Mouse (Mus musculus) liver, postnatal 0 days (tissue): ENCODE data around the gene Slc25a44.

Experiments used
- CTCF ChIP-seq: sonication (generic); IDR thresholded peaks from 2 replicates; pipeline ENCODE4 v1.5.1; 2016; ENCODE audit warnings: antibody characterized with exemption, low read depth
- EP300 ChIP-seq: IDR thresholded peaks from 2 replicates; pipeline ENCODE4 v1.6.1; 2016; ENCODE audit warnings: antibody characterized with exemption, low read depth, mild to moderate bottlenecking

DNA sequence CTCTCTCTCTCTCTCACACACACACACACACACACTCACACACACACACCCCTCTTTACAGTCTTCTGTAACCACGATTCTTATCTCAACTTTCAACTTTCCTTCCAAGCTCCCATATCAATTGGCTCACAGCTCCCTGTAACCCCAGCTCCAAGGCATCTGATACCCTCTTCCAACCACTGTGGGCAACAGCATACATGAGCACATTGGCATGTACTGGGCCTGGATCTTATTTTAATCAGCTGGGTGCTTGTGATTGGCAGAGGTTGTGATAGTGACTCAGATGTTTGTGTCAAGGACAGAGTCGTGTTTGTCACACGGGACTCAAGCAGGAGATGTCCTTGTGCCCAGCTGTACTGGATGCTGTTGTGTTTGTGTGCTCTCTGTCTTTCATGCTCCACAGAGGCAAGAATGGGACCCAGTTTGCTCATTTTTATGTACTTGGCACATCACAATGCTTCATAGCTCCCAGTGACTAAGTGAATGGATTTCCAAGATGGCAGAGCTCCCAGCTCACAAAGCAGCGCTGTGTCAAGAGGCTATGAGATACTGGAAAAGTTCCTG, 2.5 kb upstream of the Slc25a44 start:
- TF ChIP-seq CTCF (no peak), EP300 (no peak)
